Mouse (Mus musculus) cerebellum, adult 9-10 months (tissue): Measurements from ENCODE around the gene Magea2.
"Not testable (repeated sequence)": the region's sequence is repeated elsewhere in the genome, so short reads cannot be mapped to it uniquely, and the experiment has no call there.

ENCODE experiments used
- DNase-seq: peaks from one replicate; pipeline ENCODE4 v3.0.0; 2022

Magea2 gene

DNA sequence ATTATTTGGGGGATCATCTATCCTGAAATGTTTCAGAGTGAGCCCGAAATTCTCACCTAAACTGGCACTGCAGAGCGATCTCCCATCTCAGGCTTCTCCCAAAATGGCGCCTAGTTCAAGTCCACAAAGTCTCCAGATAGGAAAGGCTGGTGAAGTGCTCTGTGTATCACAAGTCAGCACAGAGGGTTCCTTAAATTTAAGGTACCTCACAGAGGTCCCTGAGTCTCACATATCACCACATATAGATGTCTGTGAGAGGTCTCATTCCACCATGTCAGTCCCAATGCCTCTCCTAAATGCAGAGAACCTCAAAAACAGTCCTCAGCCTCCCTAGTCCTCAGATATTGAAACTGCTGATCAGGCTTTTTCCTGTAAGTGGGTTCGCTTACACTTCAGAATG, at the start of gene Magea2:
Magea2 (minus strand) TSS at position 101 of the 400 bp plus-strand sequence.
- DNase-seq = not testable (repeated sequence)

DNA sequence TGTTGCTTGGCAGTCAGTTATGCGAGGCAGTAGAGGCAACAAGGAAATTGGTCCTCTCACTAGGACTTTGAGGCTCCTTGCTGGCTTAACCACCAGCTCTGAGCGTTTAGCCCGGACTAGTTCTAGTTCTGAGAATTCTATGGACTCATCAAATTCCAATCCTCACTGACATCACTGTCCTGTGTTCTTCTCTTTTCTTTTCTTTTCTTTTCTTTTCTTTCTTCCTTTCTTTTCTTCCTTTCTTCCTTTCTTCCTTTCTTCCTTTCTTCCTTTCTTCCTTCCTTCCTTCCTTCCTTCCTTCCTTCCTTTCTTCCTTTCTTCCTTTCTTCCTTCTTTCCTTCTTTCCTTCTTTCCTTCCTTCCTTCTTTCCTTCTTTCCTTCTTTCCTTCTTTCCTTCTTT, 34.8 kb upstream of the Magea2 start, which contains the start of gene Cldn34b2:
Cldn34b2 (minus strand) TSS at position 101 of the 400 bp plus-strand sequence.
- DNase-seq = not testable (repeated sequence)

DNA sequence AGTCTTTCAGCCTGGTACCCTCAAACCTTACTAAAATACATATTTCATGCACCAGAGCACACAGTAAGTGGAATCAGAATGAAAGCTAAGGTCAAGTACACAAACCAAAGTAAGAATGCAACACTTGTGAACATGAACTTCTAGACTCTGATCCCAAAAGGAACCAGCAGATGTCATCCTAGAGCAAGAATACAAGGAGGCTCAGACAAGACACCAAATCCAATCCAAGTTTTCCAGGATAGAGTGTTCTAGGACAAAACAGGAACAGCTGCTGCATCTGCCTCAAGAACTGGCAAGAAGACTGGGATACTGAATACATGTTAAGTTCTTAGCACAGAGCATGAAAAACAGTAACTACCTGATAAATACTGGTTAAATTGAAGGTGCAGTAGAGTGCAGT, 4.6 kb upstream of the Magea2 start:
- peak; percentile 6 for DNase-seq

DNA sequence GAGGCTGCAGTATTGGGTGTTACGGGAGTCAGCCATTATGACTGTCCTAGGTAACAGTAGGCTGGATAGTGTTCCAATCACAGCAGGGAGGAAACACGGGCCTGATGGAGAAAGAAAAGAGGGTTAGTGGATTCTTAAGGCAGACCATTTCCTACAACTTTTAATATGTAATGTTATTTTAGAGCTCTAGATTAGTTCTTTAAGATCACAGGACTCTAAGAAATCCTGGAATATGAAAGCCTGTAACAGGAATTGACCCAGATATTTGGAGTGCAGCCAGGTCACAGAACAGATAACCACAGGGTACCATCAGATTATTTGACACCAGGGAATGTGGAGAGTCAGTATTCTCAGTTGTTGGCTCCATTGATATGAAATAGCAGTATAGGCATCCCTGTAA, 3.8 kb downstream of the Magea2 start, which contains the start of gene Magea1:
Magea1 (minus strand) TSS at position 101 of the 400 bp plus-strand sequence.
- not testable (repeated sequence) for DNase-seq

DNA sequence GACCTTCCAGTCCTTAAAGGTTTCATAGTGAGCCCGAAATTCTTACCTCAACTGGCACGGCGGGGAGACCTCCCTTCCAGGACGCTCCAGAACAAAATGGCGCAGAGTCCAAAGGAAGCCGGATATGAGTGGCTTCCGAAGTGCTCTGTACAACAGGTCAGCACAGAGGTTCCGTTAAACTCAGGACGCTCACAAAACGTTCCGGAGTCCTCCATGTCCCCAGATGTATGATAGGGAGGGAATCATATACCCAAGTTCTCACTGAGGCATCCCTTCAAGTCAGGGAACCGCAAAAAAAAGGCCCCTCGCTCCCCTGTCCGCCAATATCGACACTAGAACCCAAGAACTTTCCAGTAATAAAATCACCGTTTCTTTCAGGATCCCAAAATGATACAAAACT, 30.4 kb downstream of the Magea2 start, which contains the start of gene Magea5:
Magea5 (minus strand) TSS at position 101 of the 400 bp plus-strand sequence.
- not testable (repeated sequence) for DNase-seq

DNA sequence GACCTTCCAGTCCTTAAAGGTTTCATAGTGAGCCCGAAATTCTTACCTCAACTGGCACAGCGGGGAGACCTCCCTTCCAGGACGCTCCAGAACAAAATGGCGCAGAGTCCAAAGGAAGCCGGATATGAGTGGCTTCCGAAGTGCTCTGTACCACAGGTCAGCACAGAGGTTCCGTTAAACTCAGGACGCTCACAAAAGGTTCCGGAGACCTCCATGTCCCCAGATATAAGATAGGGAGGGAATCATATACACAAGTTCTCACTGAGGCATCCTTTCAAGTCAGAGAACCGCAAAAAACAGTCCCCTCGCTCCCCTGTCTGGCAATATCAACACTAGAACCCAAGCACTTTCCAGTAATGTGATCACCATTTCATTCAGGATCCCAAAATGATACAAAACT, 97.7 kb downstream of the Magea2 start, which contains the start of gene Magea8:
Magea8 (minus strand) TSS at position 101 of the 400 bp plus-strand sequence.
- DNase-seq = not testable (repeated sequence)
